Mouse (Mus musculus) testis, adult 2 months (tissue): ENCODE measurements around the gene L3mbtl4.

Experiments used
- CTCF ChIP-seq: fragments of 200-500 bp; IDR thresholded peaks from 2 replicates; pipeline ENCODE4 v1.5.1; 2012; ENCODE audit warnings: low read depth, mild to moderate bottlenecking, inconsistent platforms, low read length, moderate library complexity; ENCODE audit not compliant: control insufficient read depth, insufficient read depth, insufficient replicate concordance
- POLR2A ChIP-seq: fragments of 200-500 bp; IDR thresholded peaks from 2 replicates; pipeline ENCODE4 v1.6.1; 2012; ENCODE audit warnings: low read depth, mild to moderate bottlenecking, inconsistent platforms, low read length, moderate library complexity; ENCODE audit not compliant: control insufficient read depth

GRCm38 (mm10) chr17:68642521-68643088, 369.0 kb downstream of the L3mbtl4 start:
- TF ChIP-seq CTCF (no peak), POLR2A (no peak)
